Mouse (Mus musculus): Measurements from ENCODE around the gene Tgfb1i1.
A peak's percentile ranks its signal among the peaks of the same experiment; 100 is the strongest.

The Tgfb1i1 gene

GRCm38 (mm10) chr7:128244410-128245025 lies 2.1 kb upstream of the Tgfb1i1 start:
- no peak for DNase-seq (ENCODE audit: low read depth, low spot score)

GRCm38 (mm10) chr7:128245547-128245946 lies 1.1 kb upstream of the Tgfb1i1 start:
- DNase-seq (ENCODE audit: low read depth, low spot score) = no peak

GRCm38 (mm10) chr7:128247443-128247842 lies 831 bp downstream of the Tgfb1i1 start:
- peak; percentile 74 for DNase-seq (ENCODE audit: low read depth, low spot score)

DNA sequence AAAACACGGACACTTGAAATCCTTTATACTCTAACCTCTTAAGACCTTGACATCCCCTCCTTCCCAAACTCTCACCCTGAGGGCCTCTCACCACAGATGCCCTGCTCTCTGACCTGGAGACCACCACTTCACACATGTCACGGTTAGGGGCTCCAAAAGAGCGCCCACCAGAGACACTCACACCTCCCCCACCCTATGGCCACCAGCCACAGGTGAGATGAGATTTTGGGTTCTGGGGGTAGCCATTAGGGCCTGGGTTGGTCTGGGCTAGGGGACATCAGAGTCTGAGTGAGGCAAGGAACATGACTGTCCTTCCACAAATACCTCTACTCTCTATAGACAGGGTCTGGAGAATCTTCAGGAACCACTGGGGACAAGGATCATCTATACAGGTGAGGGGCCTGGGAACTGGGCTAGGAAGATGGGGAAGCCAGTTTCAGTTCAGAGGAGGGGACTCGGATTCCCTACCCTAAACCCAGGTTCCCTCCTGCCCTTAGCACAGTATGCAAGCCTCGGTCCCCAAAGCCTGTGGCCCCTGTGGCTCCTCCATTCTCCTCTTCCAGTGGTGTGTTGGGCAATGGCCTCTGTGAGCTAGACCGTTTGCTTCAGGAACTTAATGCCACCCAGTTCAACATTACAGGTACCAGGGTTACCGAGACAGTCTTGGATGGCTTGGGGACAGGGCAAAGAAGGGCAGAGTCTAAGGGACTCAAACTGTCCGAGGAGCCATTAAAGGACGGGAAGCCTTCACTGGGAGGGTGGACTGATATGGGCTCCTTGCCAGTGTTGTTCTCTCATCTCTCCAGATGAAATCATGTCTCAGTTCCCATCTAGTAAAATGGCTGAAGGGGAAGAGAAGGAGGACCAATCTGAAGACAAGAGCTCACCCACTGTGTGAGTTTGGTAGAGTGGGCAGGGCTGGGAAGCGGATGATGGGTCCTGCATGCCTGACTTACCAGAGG lies 1.8 kb downstream of the Tgfb1i1 start:
- DNase-seq (ENCODE audit: low read depth, low spot score) = no peak

GRCm38 (mm10) chr7:128249998-128250397 lies 3.4 kb downstream of the Tgfb1i1 start:
- no peak for DNase-seq (ENCODE audit: low read depth, low spot score)

DNA sequence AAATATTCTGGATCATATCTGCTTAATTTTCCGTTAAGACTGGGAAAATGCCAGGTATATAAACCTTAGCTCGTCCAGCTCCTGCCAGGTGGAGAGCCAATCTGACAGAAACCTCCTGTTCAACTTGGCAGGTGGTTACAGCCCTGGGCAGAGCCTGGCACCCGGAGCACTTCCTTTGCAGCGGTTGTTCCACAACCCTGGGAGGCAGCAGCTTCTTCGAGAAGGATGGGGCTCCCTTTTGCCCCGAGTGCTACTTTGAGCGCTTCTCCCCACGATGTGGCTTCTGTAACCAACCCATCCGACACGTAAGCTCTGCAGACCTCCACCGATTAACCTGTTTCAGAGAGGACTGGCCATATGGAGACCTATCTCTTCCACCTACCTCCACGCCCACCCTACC lies 5.3 kb downstream of the Tgfb1i1 start:
- DNase-seq (ENCODE audit: low read depth, low spot score) = no peak

DNA sequence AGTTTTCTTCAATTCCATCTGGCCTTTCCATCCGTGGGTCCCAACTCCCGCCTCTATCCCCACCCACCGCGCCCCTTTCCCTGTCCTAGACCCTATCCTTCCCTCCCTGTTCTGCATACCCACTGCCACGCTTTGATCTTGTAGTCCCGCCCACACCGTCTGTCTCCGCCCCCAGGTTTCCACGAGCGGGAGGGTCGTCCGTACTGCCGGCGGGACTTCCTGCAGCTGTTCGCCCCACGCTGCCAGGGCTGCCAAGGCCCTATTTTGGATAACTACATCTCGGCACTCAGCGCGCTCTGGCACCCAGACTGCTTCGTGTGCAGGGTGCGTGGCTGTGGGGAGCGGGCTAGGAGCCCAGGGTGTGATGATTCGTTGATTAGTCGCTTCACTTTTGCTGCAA lies 6.0 kb downstream of the Tgfb1i1 start:
- no peak for DNase-seq (ENCODE audit: low read depth, low spot score)

DNA sequence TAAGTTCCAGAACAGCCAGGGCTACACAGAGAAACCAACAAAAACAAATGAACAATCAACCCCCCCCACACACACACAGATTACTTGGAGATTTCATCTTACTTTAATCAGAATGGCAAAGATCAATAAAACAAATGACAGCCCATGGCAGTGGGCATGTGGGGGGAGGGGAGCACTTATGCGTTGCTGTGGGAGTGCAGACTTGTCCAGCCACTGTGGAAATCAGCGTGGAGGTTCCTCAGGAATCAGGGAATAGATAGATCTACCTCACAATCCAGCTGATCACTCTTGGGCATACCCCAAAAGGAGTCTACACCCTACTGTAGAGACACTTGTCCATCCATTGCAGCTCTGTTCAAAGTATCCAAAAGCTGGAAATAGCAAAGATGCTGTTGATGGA lies 8.4 kb downstream of the Tgfb1i1 start:
- no peak for DNase-seq (ENCODE audit: low read depth, low spot score)

DNA sequence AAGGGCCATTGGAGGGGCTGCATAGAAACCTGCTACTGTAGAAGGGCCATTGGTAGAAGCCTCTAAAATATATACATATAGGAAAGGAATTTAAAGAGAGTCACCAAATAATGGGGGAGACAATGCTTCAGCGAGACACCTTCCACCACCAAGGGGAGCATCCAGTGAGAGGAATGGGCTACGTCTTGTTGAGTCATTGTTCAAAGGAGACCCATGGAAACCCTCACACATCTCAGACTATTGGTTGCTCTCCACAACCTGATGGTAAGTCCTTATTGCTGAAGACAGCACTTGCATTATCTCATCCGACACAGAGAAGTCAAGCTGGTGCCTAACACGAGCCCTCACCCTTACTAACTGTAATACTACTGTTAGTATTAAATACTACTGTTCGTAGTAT lies 9.1 kb downstream of the Tgfb1i1 start:
- DNase-seq (ENCODE audit: low read depth, low spot score) = no peak

GRCm38 (mm10) chr7:128256783-128257334 lies 10.2 kb downstream of the Tgfb1i1 start:
- DNase-seq (ENCODE audit: low read depth, low spot score) = no peak

DNA sequence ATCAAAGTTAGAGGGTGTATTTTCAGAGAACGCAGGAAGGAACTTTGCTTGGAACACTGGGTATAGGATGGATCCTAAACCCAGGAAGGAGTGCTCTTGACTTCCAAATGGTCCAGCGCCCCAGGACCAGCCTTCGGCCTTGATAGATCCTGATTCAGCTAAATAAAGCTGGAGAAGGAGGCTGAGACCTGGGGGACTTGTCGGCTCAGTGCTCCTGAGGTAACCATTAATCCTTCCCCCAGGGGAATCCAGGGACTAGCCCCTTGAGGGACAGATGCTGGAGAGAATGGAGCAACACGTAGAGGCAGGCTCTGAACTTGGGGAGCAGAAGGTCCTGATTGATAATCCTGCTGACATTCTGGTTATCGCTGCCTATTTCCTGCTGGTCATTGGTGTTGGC lies 18.8 kb downstream of the Tgfb1i1 start, which contains the start of gene Slc5a2:
Slc5a2 (plus strand) TSS at position 247 of the 400 bp plus-strand sequence.
- DNase-seq (ENCODE audit: low read depth, low spot score) = no peak

DNA sequence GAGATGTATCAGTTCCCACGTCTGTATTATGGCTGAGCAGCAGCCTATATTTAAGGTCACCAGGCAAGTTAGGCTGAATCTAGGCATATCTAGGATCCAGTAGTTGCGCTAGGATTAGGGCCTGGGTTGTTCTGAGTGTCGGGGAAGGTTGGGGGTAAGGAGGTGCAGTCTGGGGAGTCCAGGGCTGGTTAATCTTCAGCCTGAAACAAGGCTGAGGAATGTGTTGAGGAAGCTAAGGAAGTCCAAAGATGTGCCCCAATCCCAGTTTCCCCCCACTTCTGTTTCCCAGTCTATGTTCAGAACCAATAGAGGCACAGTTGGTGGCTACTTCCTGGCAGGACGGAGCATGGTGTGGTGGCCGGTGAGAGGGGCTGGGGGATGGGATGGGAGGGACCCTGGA lies 19.4 kb downstream of the Tgfb1i1 start:
- no peak for DNase-seq (ENCODE audit: low read depth, low spot score)

- DNase-seq (ENCODE audit: low read depth, low spot score) = no peak
Observed at GRCm38 (mm10) chr7:128267391-128267790, 20.8 kb downstream of the Tgfb1i1 start.

DNA sequence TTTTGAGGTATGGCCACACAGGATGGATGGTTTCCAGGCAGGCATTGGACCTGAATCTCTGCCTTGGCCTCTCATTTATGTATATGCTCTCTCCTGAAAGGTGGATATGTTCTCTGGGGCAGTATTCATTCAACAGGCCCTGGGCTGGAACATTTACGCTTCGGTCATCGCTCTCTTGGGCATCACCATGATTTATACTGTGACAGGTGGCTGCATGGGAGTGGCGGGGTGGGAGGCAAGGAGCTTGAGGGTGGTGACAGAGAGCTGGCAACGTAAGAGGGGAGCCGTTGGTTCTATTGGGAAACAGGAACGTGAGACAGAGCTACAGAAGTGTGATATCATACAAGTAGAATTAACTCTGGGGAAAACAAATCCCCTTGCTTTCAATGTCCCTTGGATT lies 21.2 kb downstream of the Tgfb1i1 start:
- peak; percentile 58 for DNase-seq (ENCODE audit: low read depth, low spot score)

GRCm38 (mm10) chr7:128270431-128270850 lies 23.8 kb downstream of the Tgfb1i1 start:
- DNase-seq (ENCODE audit: low read depth, low spot score) = no peak

- DNase-seq (ENCODE audit: low read depth, low spot score) = no peak
Observed at GRCm38 (mm10) chr7:128271496-128271895, 24.9 kb downstream of the Tgfb1i1 start.

DNA sequence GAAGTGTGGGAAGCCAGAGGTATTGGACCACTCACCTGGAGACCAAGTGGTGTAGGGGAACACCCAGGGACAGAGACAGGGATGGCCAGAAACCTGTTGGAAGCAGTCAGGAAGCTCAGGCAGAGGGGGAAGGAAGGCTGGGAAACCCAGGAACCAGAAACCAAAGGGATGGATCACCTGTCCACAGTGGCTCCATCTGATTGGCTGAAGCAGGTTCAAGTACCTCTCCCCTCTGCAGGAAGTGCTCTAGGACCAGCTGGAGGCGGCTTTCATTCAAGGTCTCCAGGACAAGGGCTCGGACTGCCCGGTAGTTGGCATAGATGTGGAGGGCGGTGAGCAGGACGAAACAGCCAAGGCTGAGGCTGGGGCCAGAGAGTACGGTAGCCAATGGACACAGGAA lies 29.4 kb downstream of the Tgfb1i1 start:
- no peak for DNase-seq (ENCODE audit: low read depth, low spot score)

GRCm38 (mm10) chr7:128279750-128280149 lies 33.1 kb downstream of the Tgfb1i1 start:
- DNase-seq (ENCODE audit: low read depth, low spot score) = no peak

DNA sequence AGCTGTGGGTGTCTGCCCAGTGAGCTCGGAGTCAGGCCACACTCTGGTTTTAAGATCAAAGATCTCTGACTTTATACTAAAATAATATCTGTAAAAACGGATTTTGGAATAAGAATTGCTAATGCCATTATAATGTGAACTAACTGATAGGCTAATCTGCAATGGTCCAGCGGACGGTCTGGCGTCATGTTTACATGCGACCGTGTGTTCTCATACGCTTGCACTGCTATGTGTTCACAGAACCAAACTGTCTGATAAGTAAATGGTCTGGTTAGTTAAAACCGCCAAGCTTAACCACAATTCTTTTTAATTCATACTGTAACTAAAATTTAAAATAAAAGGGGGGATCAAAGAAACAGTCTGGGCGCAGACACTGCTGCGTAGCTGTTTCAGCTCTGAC lies 35.2 kb downstream of the Tgfb1i1 start:
- no peak for DNase-seq (ENCODE audit: low read depth, low spot score)

DNA sequence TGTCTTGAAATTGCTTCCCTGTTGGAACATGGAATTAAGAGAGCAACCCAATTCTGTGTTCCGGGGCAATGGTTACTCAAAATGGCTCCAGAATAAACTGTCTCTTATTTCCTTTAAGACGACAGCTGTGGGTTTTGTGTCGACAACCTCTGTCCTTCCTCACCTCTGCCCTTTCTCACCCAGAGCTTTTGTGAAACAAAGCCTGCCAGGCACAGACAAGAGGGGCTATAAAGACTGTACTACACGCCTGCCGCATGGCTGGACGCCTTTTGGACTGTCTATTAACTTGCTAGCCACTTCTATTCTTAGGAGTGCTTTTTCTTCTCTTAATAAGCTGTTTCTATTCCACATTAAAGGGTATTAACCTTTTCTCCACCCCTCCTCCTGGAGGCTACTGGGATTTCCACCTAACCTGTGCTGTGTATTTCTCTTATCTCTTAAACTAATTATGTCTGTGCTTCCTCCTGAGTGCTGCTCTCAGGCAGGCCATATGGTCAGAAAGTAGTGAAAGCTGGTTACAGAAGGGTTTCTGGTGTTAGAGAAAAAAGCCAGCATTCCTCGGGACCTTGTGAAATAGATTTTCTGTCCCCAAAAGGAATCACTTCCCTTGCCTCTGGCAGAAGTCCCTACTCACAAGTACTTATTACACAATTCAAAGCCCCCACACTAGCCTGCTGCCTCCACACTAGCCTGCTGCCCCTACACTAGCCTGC lies 36.1 kb downstream of the Tgfb1i1 start:
- DNase-seq (ENCODE audit: low read depth, low spot score) = no peak

- no peak for DNase-seq (ENCODE audit: low read depth, low spot score)
Observed at GRCm38 (mm10) chr7:128284047-128284446, 37.4 kb downstream of the Tgfb1i1 start.

GRCm38 (mm10) chr7:128285060-128285459 lies 38.4 kb downstream of the Tgfb1i1 start:
- DNase-seq (ENCODE audit: low read depth, low spot score) = no peak
